Mouse (Mus musculus) layer of hippocampus, postnatal 25 days (tissue): ENCODE results near the gene Ssc4d. TPM values are rescaled to one million over a fixed set of nuclear protein-coding genes. Genes with fewer than 3 reads are reported as not detected.

Source experiments
- DNase-seq, 2 experiments: peaks; one replicate each; pipeline ENCODE4 v3.0.0; 2022; ENCODE audit warnings: mixed read lengths in 2 of 2, low spot score in 1 of 2; ENCODE audit errors: extremely low spot score in 1 of 2
- total RNA-seq, 2 experiments: library from RNA; stranded (reverse); gene quantifications; 2 replicates each; pipeline ENCODE4 v1.2.3; 2021

The Ssc4d gene
- total RNA-seq, 2 experiments from 2014 or later = 0.77 to 1.3 TPM

- no peak for DNase-seq
These were observed 61.1 kb downstream of the Ssc4d start for GRCm38 (mm10) chr5:135913201-135913600.

- no peak for DNase-seq
These were observed 62.6 kb downstream of the Ssc4d start for GRCm38 (mm10) chr5:135911633-135912220.

- DNase-seq = no peak
These were observed 63.5 kb downstream of the Ssc4d start for GRCm38 (mm10) chr5:135910813-135911212.

Other genes starting within 250 kb of the Ssc4d start
- 10 to 100 TPM; 16.3 to 20.4 TPM for gene Tmem120a, start 230.1 kb downstream of the Ssc4d start, total RNA-seq
- under 1 TPM in 1 of 2 experiments, not detected in 1; 0.40 TPM for gene Styxl1, start 196.1 kb downstream of the Ssc4d start, total RNA-seq
- 100 to 1,000 TPM; 397 to 426 TPM for gene Mdh2, start 196.1 kb downstream of the Ssc4d start, total RNA-seq
- 10 to 100 TPM; 62.7 to 81.7 TPM for gene Srrm3, start 167.6 kb downstream of the Ssc4d start, total RNA-seq
- gene Hspb1, start 86.6 kb downstream of the Ssc4d start, total RNA-seq = 10 to 100 TPM in 1 of 2 experiments, 1 to 10 TPM in 1; 7.7 to 14.4 TPM
- gene Ywhag, start 39.9 kb downstream of the Ssc4d start, total RNA-seq = 1,000 to 10,000 TPM; 1,286 to 1,307 TPM
- gene Zp3, start 5.6 kb upstream of the Ssc4d start, total RNA-seq = not detected
- 1 to 10 TPM; 7.8 to 8.2 TPM for gene Dtx2, start 20.3 kb upstream of the Ssc4d start, total RNA-seq
- gene Upk3b, start 64.0 kb upstream of the Ssc4d start, total RNA-seq = not detected
- not detected for gene Upk3bl, start 80.0 kb upstream of the Ssc4d start, total RNA-seq
- gene Rasa4, start 109.4 kb upstream of the Ssc4d start, total RNA-seq = 1 to 10 TPM; 2.5 to 3.4 TPM
- 10 to 100 TPM; 72.0 to 86.0 TPM for gene Polr2j, start 142.1 kb upstream of the Ssc4d start, total RNA-seq
- gene Lrwd1, start 161.5 kb upstream of the Ssc4d start, total RNA-seq = 10 to 100 TPM; 11.9 to 15.9 TPM
- gene Alkbh4, start 161.6 kb upstream of the Ssc4d start, total RNA-seq = 10 to 100 TPM; 10.1 to 12.0 TPM
- gene Orai2, start 196.2 kb upstream of the Ssc4d start, total RNA-seq = 100 to 1,000 TPM; 136 to 151 TPM
- gene Prkrip1, start 224.4 kb upstream of the Ssc4d start, total RNA-seq = 10 to 100 TPM; 32.8 to 42.6 TPM